Mouse (Mus musculus): ENCODE data around the gene Gnpnat1. TPM values are rescaled to one million over a fixed set of nuclear protein-coding genes. Genes with fewer than 3 reads are reported as not detected.
A peak's percentile ranks its signal among the peaks of the same experiment; 100 is the strongest.

The Gnpnat1 gene
- polyA plus RNA-seq, 1 experiment from 2014 or later = 50.9 TPM

- H3K36me3 ChIP-seq (ENCODE audit: control insufficient read depth, insufficient read depth, low read length) = peaks cover 18% of the 10 kb centered on the region
- WGBS = 0% methylated on average over 64 of the region's 93 CpGs
- peaks cover 10% of the 10 kb centered on the region for H3K4me1 ChIP-seq (ENCODE audit: control insufficient read depth, insufficient read depth, low read length)
- peak within 1 kb of the TSS; percentile 71 for H3K9ac ChIP-seq (replicated peaks; ENCODE audit: low read depth, low read length)
- ATAC-seq (ENCODE audit: insufficient number of reproducible peaks, insufficient read depth, low FRiP score, low read depth) = peak; percentile 99
- H3K27me3 ChIP-seq (ENCODE audit: control insufficient read depth, insufficient read depth, low read length) = no peaks in the 10 kb centered on the region
- H3K4me2 ChIP-seq (replicated peaks; ENCODE audit: low read depth, low read length) = peak within 1 kb of the TSS; percentile 51
- no peaks in the 10 kb centered on the region for H3K9me3 ChIP-seq (ENCODE audit: control insufficient read depth, low read depth, low read length)
- H3K27ac ChIP-seq (ENCODE audit: low read length) = peak within 1 kb of the TSS; percentile 72; the same call in 1 of the 2 replicates
- peak within 1 kb of the TSS; percentile 76 for H3K4me3 ChIP-seq (ENCODE audit: low read depth, low read length)
Measured at GRCm38 (mm10) chr14:45350931-45351859, 53.5 kb downstream of the Gnpnat1 start, which contains the start of gene Styx. Gene Styx, plus strand, starts transcription at chr14:45351093.

- peak within 1 kb of the TSS; percentile 78; the same call in 1 of the 2 replicates for H3K27ac ChIP-seq (ENCODE audit: low read length)
- WGBS = under 1% methylated on average over 44 of the region's 44 CpGs
- peak within 1 kb of the TSS; percentile 61 for H3K4me2 ChIP-seq (replicated peaks; ENCODE audit: low read depth, low read length)
- peak within 1 kb of the TSS; percentile 93 for H3K4me3 ChIP-seq (ENCODE audit: low read depth, low read length)
- ATAC-seq (ENCODE audit: insufficient number of reproducible peaks, insufficient read depth, low FRiP score, low read depth) = peak; percentile 97
- H3K9me3 ChIP-seq (ENCODE audit: control insufficient read depth, low read depth, low read length) = no peaks in the 10 kb centered on the region
- peak within 1 kb of the TSS; percentile 88 for H3K9ac ChIP-seq (replicated peaks; ENCODE audit: low read depth, low read length)
- H3K27me3 ChIP-seq (ENCODE audit: control insufficient read depth, insufficient read depth, low read length) = no peaks in the 10 kb centered on the region
- H3K4me1 ChIP-seq (ENCODE audit: control insufficient read depth, insufficient read depth, low read length) = 0 out of 2 replicates have a peak, but pooled peaks cover 3% of the 10 kb centered on the region
- H3K36me3 ChIP-seq (ENCODE audit: control insufficient read depth, insufficient read depth, low read length) = peaks cover 16% of the 10 kb centered on the region; the same call in 1 of the 2 replicates
Measured at GRCm38 (mm10) chr14:45329589-45330181, 75.0 kb downstream of the Gnpnat1 start, which contains the start of gene Psmc6. Gene Psmc6, plus strand, starts transcription at chr14:45329788.

GRCm38 (mm10) chr14:45329018-45329588 lies 75.6 kb downstream of the Gnpnat1 start:
- WGBS = 13% methylated on average over 8 of the region's 8 CpGs
- Histone ChIP-seq H3K9me3 (ENCODE audit: control insufficient read depth, low read depth, low read length) (no peaks in the 10 kb centered on the region), H3K4me1 (ENCODE audit: control insufficient read depth, insufficient read depth, low read length) (0 out of 2 replicates have a peak, but pooled peaks cover 3% of the 10 kb centered on the region), H3K4me3 (ENCODE audit: low read depth, low read length) (peak overlapping the region; percentile 93), H3K27ac (ENCODE audit: low read length) (no peak overlapping the region), H3K27me3 (ENCODE audit: control insufficient read depth, insufficient read depth, low read length) (no peaks in the 10 kb centered on the region), H3K9ac (replicated peaks; ENCODE audit: low read depth, low read length) (0 out of 2 replicates have a peak overlapping the region, but pooled peaks have one; percentile 88), H3K4me2 (replicated peaks; ENCODE audit: low read depth, low read length) (peak overlapping the region; percentile 45), H3K36me3 (ENCODE audit: control insufficient read depth, insufficient read depth, low read length) (peaks cover 15% of the 10 kb centered on the region; the same call in 1 of the 2 replicates)
- no peak for ATAC-seq (ENCODE audit: insufficient number of reproducible peaks, insufficient read depth, low FRiP score, low read depth)

- Histone ChIP-seq H3K4me3 (ENCODE audit: low read depth, low read length) (no peak overlapping the region), H3K36me3 (ENCODE audit: control insufficient read depth, insufficient read depth, low read length) (peaks cover 9% of the 10 kb centered on the region; the same call in 1 of the 2 replicates), H3K4me2 (replicated peaks; ENCODE audit: low read depth, low read length) (no peak overlapping the region), H3K9me3 (ENCODE audit: control insufficient read depth, low read depth, low read length) (no peaks in the 10 kb centered on the region), H3K27ac (ENCODE audit: low read length) (no peak overlapping the region), H3K27me3 (ENCODE audit: control insufficient read depth, insufficient read depth, low read length) (no peaks in the 10 kb centered on the region), H3K4me1 (ENCODE audit: control insufficient read depth, insufficient read depth, low read length) (0 out of 2 replicates have a peak, but pooled peaks cover 3% of the 10 kb centered on the region), H3K9ac (replicated peaks; ENCODE audit: low read depth, low read length) (no peak overlapping the region)
- WGBS = 88% methylated on average over 4 of the region's 4 CpGs
- no peak for ATAC-seq (ENCODE audit: insufficient number of reproducible peaks, insufficient read depth, low FRiP score, low read depth)
Measured at GRCm38 (mm10) chr14:45328072-45328713, 76.5 kb downstream of the Gnpnat1 start.

Small RNA genes lying within 50 kb of the gene (microRNA-seq; reads per million reads assigned to microRNA genes)
- gene Gm25353 = not detected

Other genes with a start within 250 kb of the Gnpnat1 start
- 4.1 and 4.8 TPM in 2 replicates for gene Gpr137c, start 185.2 kb downstream of the Gnpnat1 start, polyA plus RNA-seq (2014; fragmentation: Nextera tagmentation; extraction: Ambion mirVana)
- gene Txndc16, start 184.6 kb downstream of the Gnpnat1 start, polyA plus RNA-seq (2014; fragmentation: Nextera tagmentation; extraction: Ambion mirVana) = 15.3 and 17.5 TPM in 2 replicates
- 39.4 and 41.5 TPM in 2 replicates for gene Ero1l, start 86.1 kb downstream of the Gnpnat1 start, polyA plus RNA-seq (2014; fragmentation: Nextera tagmentation; extraction: Ambion mirVana)
- 163 and 171 TPM in 2 replicates for gene Psmc6, start 75.1 kb downstream of the Gnpnat1 start, polyA plus RNA-seq (2014; fragmentation: Nextera tagmentation; extraction: Ambion mirVana)
- 75.3 and 86.5 TPM in 2 replicates for gene Styx, start 53.8 kb downstream of the Gnpnat1 start, polyA plus RNA-seq (2014; fragmentation: Nextera tagmentation; extraction: Ambion mirVana)
- gene Fermt2, start 125.2 kb upstream of the Gnpnat1 start, polyA plus RNA-seq (2014; fragmentation: Nextera tagmentation; extraction: Ambion mirVana) = 223 and 245 TPM in 2 replicates